Mouse (Mus musculus) embryonic facial prominence, embryonic 10.5 days (tissue): Measurements from ENCODE around the gene Pnliprp1. TPM values are rescaled to one million over a fixed set of nuclear protein-coding genes. Genes with fewer than 3 reads are reported as not detected.

Source experiments
- DNase-seq: peaks from one replicate; pipeline ENCODE4 v3.0.0-alpha.2; 2017; ENCODE audit warnings: low spot score
- H3K27ac ChIP-seq: fragments of 300-500 bp; sonication (generic); replicated peaks from 2 replicates; pipeline ENCODE4 v1.5.1; 2016; ENCODE audit warnings: mild to moderate bottlenecking
- H3K27me3 ChIP-seq: fragments of 300-500 bp; sonication (generic); replicated peaks from 2 replicates; pipeline ENCODE4 v1.6.1; 2016; ENCODE audit warnings: low read depth, mild to moderate bottlenecking; ENCODE audit not compliant: poor library complexity, severe bottlenecking
- H3K36me3 ChIP-seq: fragments of 300-500 bp; sonication (generic); replicated peaks from 2 replicates; pipeline ENCODE4 v1.6.1; 2016; ENCODE audit warnings: mild to moderate bottlenecking, moderate library complexity
- H3K4me1 ChIP-seq: fragments of 300-500 bp; sonication (generic); 2 replicates; pipeline ENCODE4 v1.6.1; 2016
- H3K4me3 ChIP-seq: fragments of 300-500 bp; sonication (generic); 2 replicates; pipeline ENCODE4 v1.5.1; 2016; ENCODE audit warnings: mild to moderate bottlenecking, moderate library complexity
- H3K9me3 ChIP-seq: fragments of 300-500 bp; sonication (generic); 2 replicates; pipeline ENCODE4 v1.6.1; 2016; ENCODE audit warnings: mild to moderate bottlenecking
- WGBS: fragments of 180-500 bp; shearing (Covaris S2); methylation state at CpG from one replicate; pipeline ENCODE4 v1.1.7; 2016; 5-methylcytosine and 5-hydroxymethylcytosine counted together
- polyA plus RNA-seq: library from polyadenylated mRNA; unstranded; fragments of >200 nt; fragmentation: Nextera tagmentation; extraction: Ambion mirVana; gene quantifications from 2 replicates; pipeline ENCODE4 v1.2.1, GENCODE M21; 2016

Pnliprp1 gene
- polyA plus RNA-seq = 0.31 TPM in 1 of 2 replicates, not detected in the other

GRCm38 (mm10) chr19:58728445-58729031, at the start of gene Pnliprp1:
Gene Pnliprp1 (plus strand): TSS chr19:58728887.
- no peak within 1 kb of the TSS for H3K4me3 ChIP-seq
- WGBS = 66% methylated on average over 5 of the region's 5 CpGs
- H3K4me1 ChIP-seq = peaks cover 12% of the 10 kb centered on the region; the same call in 1 of the 2 replicates
- no peak for DNase-seq
- H3K27me3 ChIP-seq = no peaks in the 10 kb centered on the region
- no peaks in the 10 kb centered on the region for H3K36me3 ChIP-seq
- H3K27ac ChIP-seq = no peak within 1 kb of the TSS
- H3K9me3 ChIP-seq = no peaks in the 10 kb centered on the region

- no peak for DNase-seq
- no peaks in the 10 kb centered on the region for H3K27me3 ChIP-seq
- H3K4me1 ChIP-seq = no peaks in the 10 kb centered on the region
- no peak overlapping the region for H3K4me3 ChIP-seq
- H3K27ac ChIP-seq = no peak overlapping the region
- H3K36me3 ChIP-seq = no peaks in the 10 kb centered on the region
- no peaks in the 10 kb centered on the region for H3K9me3 ChIP-seq
- WGBS = 91% methylated on average over 1 of the region's 1 CpGs
Observed at GRCm38 (mm10) chr19:58688933-58689332, 39.8 kb upstream of the Pnliprp1 start.

GRCm38 (mm10) chr19:58695314-58695713, 33.4 kb upstream of the Pnliprp1 start:
- Histone ChIP-seq H3K9me3 (no peaks in the 10 kb centered on the region), H3K36me3 (no peaks in the 10 kb centered on the region), H3K27me3 (no peaks in the 10 kb centered on the region), H3K27ac (no peak overlapping the region), H3K4me1 (no peaks in the 10 kb centered on the region), H3K4me3 (no peak overlapping the region)
- DNase-seq = no peak
- 77% methylated on average over 3 of the region's 3 CpGs for whole genome bisulfite sequencing

- Histone ChIP-seq H3K4me1 (no peaks in the 10 kb centered on the region), H3K27me3 (no peaks in the 10 kb centered on the region), H3K36me3 (no peaks in the 10 kb centered on the region), H3K4me3 (no peak overlapping the region), H3K9me3 (no peaks in the 10 kb centered on the region), H3K27ac (no peak overlapping the region)
- no peak for DNase-seq
- 85% methylated on average over 2 of the region's 2 CpGs for WGBS
Observed at GRCm38 (mm10) chr19:58696235-58696634, 32.5 kb upstream of the Pnliprp1 start.

GRCm38 (mm10) chr19:58704556-58704955, 24.1 kb upstream of the Pnliprp1 start:
- H3K9me3 ChIP-seq = no peaks in the 10 kb centered on the region
- H3K4me3 ChIP-seq = no peak overlapping the region
- H3K4me1 ChIP-seq = no peaks in the 10 kb centered on the region
- WGBS = 84% methylated on average over 4 of the region's 4 CpGs
- H3K27me3 ChIP-seq = no peaks in the 10 kb centered on the region
- no peak overlapping the region for H3K27ac ChIP-seq
- no peaks in the 10 kb centered on the region for H3K36me3 ChIP-seq
- no peak for DNase-seq

- Histone ChIP-seq H3K27ac (no peak overlapping the region), H3K4me1 (no peaks in the 10 kb centered on the region), H3K27me3 (no peaks in the 10 kb centered on the region), H3K4me3 (no peak overlapping the region), H3K9me3 (no peaks in the 10 kb centered on the region), H3K36me3 (no peaks in the 10 kb centered on the region)
- no peak for DNase-seq
- 78% methylated on average over 3 of the region's 3 CpGs for WGBS
Observed at GRCm38 (mm10) chr19:58708611-58709010, 20.1 kb upstream of the Pnliprp1 start.

GRCm38 (mm10) chr19:58717925-58718324, 10.8 kb upstream of the Pnliprp1 start:
- WGBS = 90% methylated on average over 4 of the region's 4 CpGs
- Histone ChIP-seq H3K4me1 (no peaks in the 10 kb centered on the region), H3K9me3 (no peaks in the 10 kb centered on the region), H3K36me3 (no peaks in the 10 kb centered on the region), H3K4me3 (no peak overlapping the region), H3K27ac (no peak overlapping the region), H3K27me3 (no peaks in the 10 kb centered on the region)
- no peak for DNase-seq

GRCm38 (mm10) chr19:58720439-58720838, 8.2 kb upstream of the Pnliprp1 start:
- no peak for DNase-seq
- H3K27ac ChIP-seq = no peak overlapping the region
- H3K27me3 ChIP-seq = no peaks in the 10 kb centered on the region
- no peak overlapping the region for H3K4me3 ChIP-seq
- H3K36me3 ChIP-seq = no peaks in the 10 kb centered on the region
- no peaks in the 10 kb centered on the region for H3K4me1 ChIP-seq
- H3K9me3 ChIP-seq = no peaks in the 10 kb centered on the region

GRCm38 (mm10) chr19:58726551-58726950, 2.1 kb upstream of the Pnliprp1 start:
- H3K9me3 ChIP-seq = no peaks in the 10 kb centered on the region
- no peak for DNase-seq
- no peaks in the 10 kb centered on the region for H3K27me3 ChIP-seq
- H3K36me3 ChIP-seq = no peaks in the 10 kb centered on the region
- no peak overlapping the region for H3K4me3 ChIP-seq
- peaks cover 12% of the 10 kb centered on the region; the same call in 1 of the 2 replicates for H3K4me1 ChIP-seq
- no peak overlapping the region for H3K27ac ChIP-seq
- 89% methylated on average over 5 of the region's 5 CpGs for WGBS

- Histone ChIP-seq H3K27me3 (no peaks in the 10 kb centered on the region), H3K4me1 (peaks cover 12% of the 10 kb centered on the region; the same call in 1 of the 2 replicates), H3K9me3 (no peaks in the 10 kb centered on the region), H3K4me3 (no peak overlapping the region), H3K27ac (no peak overlapping the region), H3K36me3 (no peaks in the 10 kb centered on the region)
- no peak for DNase-seq
- 69% methylated on average over 5 of the region's 5 CpGs for WGBS
Observed at GRCm38 (mm10) chr19:58727756-58728155, 931 bp upstream of the Pnliprp1 start.

- Histone ChIP-seq H3K27ac (no peak overlapping the region), H3K27me3 (no peaks in the 10 kb centered on the region), H3K4me3 (no peak overlapping the region), H3K4me1 (peaks cover 3% of the 10 kb centered on the region; the same call in 1 of the 2 replicates), H3K9me3 (no peaks in the 10 kb centered on the region), H3K36me3 (no peaks in the 10 kb centered on the region)
- 85% methylated on average over 6 of the region's 6 CpGs for WGBS
- DNase-seq = no peak
Observed at GRCm38 (mm10) chr19:58733216-58733615, 4.5 kb downstream of the Pnliprp1 start.

GRCm38 (mm10) chr19:58738111-58738510, 9.4 kb downstream of the Pnliprp1 start:
- DNase-seq = peak; percentile 3
- 82% methylated on average over 4 of the region's 4 CpGs for WGBS
- no peaks in the 10 kb centered on the region for H3K9me3 ChIP-seq
- no peaks in the 10 kb centered on the region for H3K27me3 ChIP-seq
- no peaks in the 10 kb centered on the region for H3K4me1 ChIP-seq
- no peak overlapping the region for H3K4me3 ChIP-seq
- no peak overlapping the region for H3K27ac ChIP-seq
- H3K36me3 ChIP-seq = no peaks in the 10 kb centered on the region

- WGBS = 77% methylated on average over 6 of the region's 6 CpGs
Observed at GRCm38 (mm10) chr19:58741036-58741435, 12.3 kb downstream of the Pnliprp1 start.

More at GRCm38 (mm10) chr19:58741036-58741435, 12.3 kb downstream of the Pnliprp1 start:
- no peak overlapping the region for H3K27ac ChIP-seq
- H3K27me3 ChIP-seq = no peaks in the 10 kb centered on the region
- no peaks in the 10 kb centered on the region for H3K4me1 ChIP-seq
- DNase-seq = peak; percentile 6
- H3K9me3 ChIP-seq = no peaks in the 10 kb centered on the region
- H3K36me3 ChIP-seq = no peaks in the 10 kb centered on the region
- H3K4me3 ChIP-seq = no peak overlapping the region
